Mouse (Mus musculus) stomach, postnatal 0 days (tissue): ENCODE results near the gene B3galt2. TPM values are rescaled to one million over a fixed set of nuclear protein-coding genes. Genes with fewer than 3 reads are reported as not detected.

ENCODE experiments used
- ATAC-seq: fragments of 200-750 bp; cut with Nextera tagmentation; 2 replicates; pipeline ENCODE4 v1.8.0; 2017; ENCODE audit not compliant: low FRiP score, low TSS enrichment
- DNase-seq: peaks from one replicate; pipeline ENCODE4 v3.0.0-alpha.2; 2016; ENCODE audit warnings: low spot score
- H3K27ac ChIP-seq: fragments of 300-500 bp; sonication (generic); replicated peaks from 2 replicates; pipeline ENCODE4 v1.5.1; 2014; ENCODE audit warnings: mild to moderate bottlenecking, control low read depth
- H3K27me3 ChIP-seq: fragments of 300-500 bp; sonication (generic); 2 replicates; pipeline ENCODE4 v1.6.1; 2014; ENCODE audit warnings: low read length; ENCODE audit not compliant: control insufficient read depth, insufficient read depth
- H3K36me3 ChIP-seq: fragments of 300-500 bp; sonication (generic); 2 replicates; pipeline ENCODE4 v1.6.1; 2014; ENCODE audit warnings: low read length, mixed read lengths; ENCODE audit not compliant: control insufficient read depth, insufficient read depth
- H3K4me1 ChIP-seq: fragments of 300-500 bp; sonication (generic); replicated peaks from 2 replicates; pipeline ENCODE4 v1.6.1; 2014; ENCODE audit warnings: antibody characterized with exemption; ENCODE audit not compliant: control insufficient read depth, insufficient read depth
- H3K4me2 ChIP-seq: fragments of 300-500 bp; sonication (generic); replicated peaks from 2 replicates; pipeline ENCODE4 v1.6.1; 2014; ENCODE audit warnings: low read depth, mild to moderate bottlenecking, control low read depth, moderate library complexity
- H3K4me3 ChIP-seq: fragments of 300-500 bp; sonication (generic); 2 replicates; pipeline ENCODE4 v1.5.1; 2014; ENCODE audit warnings: low read depth, low read length, control low read depth
- H3K9ac ChIP-seq: fragments of 300-500 bp; sonication (generic); 2 replicates; pipeline ENCODE4 v1.6.1; 2014; ENCODE audit warnings: mild to moderate bottlenecking, low read length, control low read depth, mixed read lengths
- H3K9me3 ChIP-seq: fragments of 300-500 bp; sonication (generic); 2 replicates; pipeline ENCODE4 v1.6.1; 2016; ENCODE audit warnings: low read length; ENCODE audit not compliant: control insufficient read depth
- CTCF ChIP-seq: IDR thresholded peaks from 2 replicates; pipeline ENCODE4 v1.5.1; 2016; ENCODE audit warnings: antibody characterized with exemption, low read depth, mild to moderate bottlenecking, moderate library complexity
- EP300 ChIP-seq: optimal IDR thresholded peaks from 2 replicates; pipeline ENCODE3; 2016; ENCODE audit warnings: antibody characterized with exemption
- WGBS: fragments of 180-500 bp; shearing (Covaris S2); extraction: QIAGEN DNeasy Blood & Tissue Kit; methylation state at CpG from one replicate; pipeline ENCODE4 v1.1.7; 2014; 5-methylcytosine and 5-hydroxymethylcytosine counted together
- polyA plus RNA-seq: library from polyadenylated mRNA; unstranded; fragments of >200 nt; fragmentation: Nextera tagmentation; extraction: Ambion mirVana; gene quantifications from 2 replicates; pipeline ENCODE4 v1.2.1, GENCODE M21; 2015

B3galt2 gene
- polyA plus RNA-seq, result 0.12 and 0.15 TPM in 2 replicates

DNA sequence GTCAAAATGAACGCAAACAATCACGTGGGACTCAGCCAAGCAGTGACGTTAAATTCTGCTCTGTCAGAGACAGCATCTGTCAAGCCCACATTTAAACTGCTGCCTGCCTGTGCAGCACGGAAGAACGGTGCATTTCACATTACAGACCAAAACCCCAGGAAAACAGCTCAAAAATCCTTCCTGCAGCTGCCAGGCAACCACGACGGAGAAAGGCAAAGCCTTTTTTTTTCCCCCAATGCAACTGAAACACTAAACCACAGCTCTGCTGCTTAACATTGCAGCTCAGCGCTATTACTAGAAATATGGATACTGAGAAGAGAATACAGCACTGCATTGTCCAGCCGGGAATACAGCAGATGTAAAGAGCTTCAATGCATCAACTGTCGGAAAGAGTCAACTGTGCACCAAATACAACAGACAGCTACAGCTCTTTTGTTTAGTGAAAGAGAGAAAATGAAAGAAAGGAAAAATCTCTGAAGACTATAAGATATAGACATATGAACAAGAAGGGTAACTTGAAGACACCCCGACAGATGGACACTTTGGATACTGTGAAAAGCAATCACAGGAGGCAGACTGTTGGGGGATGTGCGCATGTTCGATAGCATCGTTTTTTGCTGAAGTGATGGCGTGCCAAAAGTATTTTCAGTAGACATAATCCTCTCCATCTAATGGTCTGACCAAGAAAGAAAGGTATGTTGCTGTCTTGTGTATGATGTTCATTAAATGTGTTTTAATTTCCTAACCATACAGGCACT lies at the start of gene B3galt2:
B3galt2 (plus strand) TSS at position 15 of the 758 bp plus-strand sequence.
- no peaks in the 10 kb centered on the region for H3K36me3 ChIP-seq
- no peak for ATAC-seq

DNA sequence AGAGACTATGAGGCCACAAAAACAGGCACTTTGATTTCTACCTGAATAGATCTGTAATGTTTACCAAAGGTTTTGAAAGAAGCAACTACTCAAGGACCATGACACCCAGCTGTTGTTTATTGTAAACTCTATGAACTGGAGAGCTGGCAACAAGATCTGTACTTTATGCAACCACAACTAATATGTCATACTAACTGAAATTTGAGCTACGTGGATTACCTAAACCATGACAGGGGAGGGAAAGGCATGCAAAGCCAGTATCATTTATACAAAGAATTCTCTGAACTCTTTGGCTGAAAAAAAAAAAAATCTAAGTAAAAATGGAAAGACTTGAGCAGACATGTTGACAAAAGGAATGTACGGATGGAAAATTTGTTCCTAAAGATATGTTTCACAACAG lies 43.6 kb upstream of the B3galt2 start:
- Histone ChIP-seq H3K4me3 (no peak overlapping the region), H3K27me3 (no peaks in the 10 kb centered on the region), H3K4me2 (no peak overlapping the region), H3K27ac (no peak overlapping the region), H3K36me3 (no peaks in the 10 kb centered on the region), H3K9ac (no peak overlapping the region), H3K4me1 (no peaks in the 10 kb centered on the region), H3K9me3 (no peaks in the 10 kb centered on the region)
- WGBS, result 50% methylated on average over 2 of the region's 2 CpGs
- TF ChIP-seq EP300 (no peak), CTCF (no peak)
- ATAC-seq, result no peak
- DNase-seq, result no peak

More for the DNA sequence above, at the start of gene B3galt2:
- H3K27ac ChIP-seq, result no peak within 1 kb of the TSS
- peak within 1 kb of the TSS; percentile 42 for H3K4me2 ChIP-seq
- H3K4me3 ChIP-seq, result peak within 1 kb of the TSS; percentile 15
- no peaks in the 10 kb centered on the region for H3K27me3 ChIP-seq
- WGBS, result 31% methylated on average over 15 of the region's 15 CpGs
- TF ChIP-seq CTCF (no peak), EP300 (no peak)
- no peaks in the 10 kb centered on the region for H3K4me1 ChIP-seq
- H3K9me3 ChIP-seq, result no peaks in the 10 kb centered on the region
- DNase-seq, result no peak
- H3K9ac ChIP-seq, result no peak within 1 kb of the TSS; the same call in none of the 2 replicates

GRCm38 (mm10) chr1:143608911-143609310 lies 31.6 kb upstream of the B3galt2 start:
- no peak overlapping the region for H3K4me3 ChIP-seq
- H3K4me1 ChIP-seq, result no peaks in the 10 kb centered on the region
- H3K9ac ChIP-seq, result no peak overlapping the region
- H3K36me3 ChIP-seq, result no peaks in the 10 kb centered on the region; the same call in 1 of the 2 replicates
- no peak overlapping the region for H3K27ac ChIP-seq
- H3K27me3 ChIP-seq, result no peaks in the 10 kb centered on the region
- H3K4me2 ChIP-seq, result no peak overlapping the region
- no peak for DNase-seq
- 63% methylated on average over 2 of the region's 2 CpGs for WGBS
- ATAC-seq, result no peak
- TF ChIP-seq CTCF (no peak), EP300 (no peak)
- H3K9me3 ChIP-seq, result no peaks in the 10 kb centered on the region

DNA sequence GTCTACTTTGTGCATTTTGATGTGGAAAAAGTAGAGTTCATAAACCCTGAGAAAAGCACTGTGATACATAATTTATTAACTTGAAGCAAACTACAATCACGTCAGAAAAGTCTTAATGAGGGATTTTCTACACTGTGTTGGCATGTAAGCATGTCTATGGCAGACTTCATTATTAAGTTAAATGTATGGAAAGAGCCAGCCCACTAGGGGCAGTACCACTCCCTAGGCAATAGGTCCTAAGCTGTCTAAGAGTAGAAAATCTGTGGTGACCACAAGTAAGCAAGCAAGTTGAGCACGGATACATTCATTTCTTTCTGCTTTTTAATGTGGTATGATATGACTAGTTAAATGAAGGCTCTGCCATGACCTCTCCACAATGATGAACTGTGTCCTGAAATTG lies 27.6 kb upstream of the B3galt2 start:
- DNase-seq (no peak), ATAC-seq (no peak)
- Histone ChIP-seq H3K27me3 (no peaks in the 10 kb centered on the region), H3K9ac (no peak overlapping the region), H3K27ac (no peak overlapping the region), H3K36me3 (no peaks in the 10 kb centered on the region; the same call in 1 of the 2 replicates), H3K4me2 (no peak overlapping the region), H3K4me3 (no peak overlapping the region), H3K4me1 (no peaks in the 10 kb centered on the region), H3K9me3 (no peaks in the 10 kb centered on the region)
- 82% methylated on average over 2 of the region's 2 CpGs for WGBS
- 0 out of 2 replicates have a peak, but pooled peaks have one; percentile 3 for TF ChIP-seq CTCF
- no peak for TF ChIP-seq EP300

DNA sequence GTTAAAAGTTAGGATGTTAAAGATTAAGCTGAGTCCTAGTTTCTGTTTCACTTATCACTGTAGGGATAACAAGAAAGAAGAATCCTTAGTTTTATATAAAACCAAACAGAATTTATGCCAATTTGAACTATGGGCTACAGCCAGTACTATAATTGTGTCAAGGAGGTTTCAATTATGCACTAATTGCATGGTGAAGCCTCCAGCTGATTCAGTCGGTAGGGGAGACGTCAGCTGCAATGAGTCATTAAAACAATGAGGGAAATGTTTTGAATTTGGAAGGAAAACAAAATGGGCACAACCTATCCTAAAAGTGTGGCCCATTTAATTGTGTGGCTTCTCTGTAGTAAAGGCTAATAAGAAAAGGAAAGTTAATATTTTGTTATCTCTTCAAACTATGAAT lies 20.7 kb upstream of the B3galt2 start:
- Histone ChIP-seq H3K9ac (no peak overlapping the region), H3K27ac (no peak overlapping the region), H3K9me3 (no peaks in the 10 kb centered on the region), H3K27me3 (no peaks in the 10 kb centered on the region), H3K36me3 (no peaks in the 10 kb centered on the region), H3K4me1 (no peaks in the 10 kb centered on the region), H3K4me3 (no peak overlapping the region), H3K4me2 (no peak overlapping the region)
- ATAC-seq (no peak), DNase-seq (no peak)
- TF ChIP-seq EP300 (no peak), CTCF (no peak)
- WGBS, result 56% methylated on average over 2 of the region's 2 CpGs

GRCm38 (mm10) chr1:143621930-143622329 lies 18.5 kb upstream of the B3galt2 start:
- H3K4me3 ChIP-seq, result no peak overlapping the region
- no peaks in the 10 kb centered on the region for H3K9me3 ChIP-seq
- no peak overlapping the region for H3K9ac ChIP-seq
- no peaks in the 10 kb centered on the region for H3K27me3 ChIP-seq
- no peaks in the 10 kb centered on the region for H3K36me3 ChIP-seq
- ATAC-seq (no peak), DNase-seq (no peak)
- TF ChIP-seq CTCF (no peak), EP300 (no peak)
- H3K4me2 ChIP-seq, result no peak overlapping the region
- no peaks in the 10 kb centered on the region for H3K4me1 ChIP-seq
- no peak overlapping the region for H3K27ac ChIP-seq
